Mouse (Mus musculus) right cerebral cortex, postnatal 10 days (tissue): ENCODE measurements around the gene Lrrc10b.

Experiments used
- DNase-seq, 2 experiments: peaks; one replicate each; pipeline ENCODE4 v3.0.0; 2021; ENCODE audit warnings: low spot score in 2 of 2

The Lrrc10b gene

GRCm38 (mm10) chr19:10444685-10445369 is 12.4 kb downstream of the Lrrc10b start:
- no peak for DNase-seq

- no peak for DNase-seq
These were observed 19.8 kb downstream of the Lrrc10b start for GRCm38 (mm10) chr19:10437521-10437920.

- no peak for DNase-seq
These were observed 20.5 kb downstream of the Lrrc10b start for GRCm38 (mm10) chr19:10436726-10437125.

- peak; percentile 79 to 80 for DNase-seq
These were observed 21.4 kb downstream of the Lrrc10b start for GRCm38 (mm10) chr19:10435908-10436307.

GRCm38 (mm10) chr19:10434927-10435326 is 22.3 kb downstream of the Lrrc10b start:
- no peak for DNase-seq

GRCm38 (mm10) chr19:10433879-10434540 is 23.3 kb downstream of the Lrrc10b start:
- peak; percentile 77 to 83 for DNase-seq

GRCm38 (mm10) chr19:10433225-10433624 is 24.0 kb downstream of the Lrrc10b start:
- no peak for DNase-seq

GRCm38 (mm10) chr19:10431841-10432240 is 25.4 kb downstream of the Lrrc10b start:
- no peak for DNase-seq

GRCm38 (mm10) chr19:10431410-10431809 is 25.9 kb downstream of the Lrrc10b start:
- no peak for DNase-seq

- DNase-seq: no peak
These were observed 27.9 kb downstream of the Lrrc10b start for GRCm38 (mm10) chr19:10429371-10429770.

GRCm38 (mm10) chr19:10427431-10427830 is 29.8 kb downstream of the Lrrc10b start:
- no peak for DNase-seq

- DNase-seq: no peak
These were observed 30.5 kb downstream of the Lrrc10b start for GRCm38 (mm10) chr19:10426793-10427192.

GRCm38 (mm10) chr19:10426312-10426711 is 31.0 kb downstream of the Lrrc10b start:
- no peak for DNase-seq

- DNase-seq: no peak
These were observed 31.6 kb downstream of the Lrrc10b start for GRCm38 (mm10) chr19:10425484-10426270.

- DNase-seq: no peak
These were observed 32.5 kb downstream of the Lrrc10b start for GRCm38 (mm10) chr19:10424751-10425150.

- DNase-seq: no peak
These were observed 35.0 kb downstream of the Lrrc10b start for GRCm38 (mm10) chr19:10421986-10422976.

- no peak for DNase-seq
These were observed 39.8 kb downstream of the Lrrc10b start for GRCm38 (mm10) chr19:10417436-10417835.

GRCm38 (mm10) chr19:10416889-10417288 is 40.4 kb downstream of the Lrrc10b start:
- DNase-seq: no peak

- DNase-seq: no peak
These were observed 41.8 kb downstream of the Lrrc10b start for GRCm38 (mm10) chr19:10415508-10415907.

GRCm38 (mm10) chr19:10413701-10414242 is 43.5 kb downstream of the Lrrc10b start:
- peak in 1 of 2 experiments; percentile 62 for DNase-seq
